Mouse (Mus musculus) granulocyte monocyte progenitor cell, adult 5-6 weeks (primary cell): Measurements from ENCODE around the gene Defb5. TPM values are rescaled to one million over a fixed set of nuclear protein-coding genes. Genes with fewer than 3 reads are reported as not detected.
"Not testable (repeated sequence)": the region's sequence is repeated elsewhere in the genome, so short reads cannot be mapped to it uniquely, and the experiment has no call there.

Experiments
- ATAC-seq: replicated peaks from 2 replicates; pipeline ENCODE4 v1.8.0; 2016; ENCODE audit warnings: mild to moderate bottlenecking, moderate TSS enrichment, inconsistent platforms; ENCODE audit not compliant: poor library complexity, severe bottlenecking
- total RNA-seq, 2 experiments: library from RNA; stranded (forward) in 1 of 2; stranded (reverse) in 1 of 2; fragments of 200-712, 200-1000 nt in 1 of 2; fragments of >200 nt in 1 of 2; fragmentation: Nextera tagmentation in 1 of 2; gene quantifications; 2 replicates each; pipeline ENCODE4 v1.2.3; 2014 to 2017

Defb5 gene
- total RNA-seq (2014; fragmentation: Nextera tagmentation) (not detected in 2 replicates), total RNA-seq (2017) (not detected in 2 replicates)

DNA sequence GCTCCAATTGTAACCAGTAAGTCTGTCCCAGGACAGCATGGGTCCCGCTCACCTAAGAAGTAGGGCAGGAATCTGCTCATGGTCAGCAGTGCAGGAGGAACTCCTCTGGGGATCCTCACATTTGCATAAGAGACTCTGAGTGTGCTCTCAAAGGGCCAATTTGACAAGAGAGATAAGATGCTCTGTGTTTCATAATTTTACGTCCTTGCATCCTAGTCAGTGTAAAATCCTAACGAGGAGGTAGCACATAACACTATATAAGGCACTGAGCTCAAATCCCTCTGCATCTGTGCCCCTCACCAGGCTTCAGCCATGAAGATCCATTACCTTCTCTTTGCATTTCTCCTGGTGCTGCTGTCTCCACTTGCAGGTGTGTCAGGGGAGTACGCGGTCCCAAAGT, at the start of gene Defb5:
Gene Defb5, plus strand, starts transcription at position 301 of the 400 bp plus-strand sequence.
- no peak for ATAC-seq

GRCm38 (mm10) chr8:19225161-19225560, 22.2 kb upstream of the Defb5 start, which contains the start of gene Defb6:
Defb6 (plus strand) TSS chr8:19225478.
- no peak for ATAC-seq

- ATAC-seq = no peak
These were observed 9.3 kb upstream of the Defb5 start for GRCm38 (mm10) chr8:19238101-19238500.

- ATAC-seq = no peak
These were observed 7.8 kb upstream of the Defb5 start, which contains the start of gene Defb46 for GRCm38 (mm10) chr8:19239616-19240015. Defb46 (plus strand) TSS chr8:19239916.

- no peak for ATAC-seq
These were observed 10.8 kb downstream of the Defb5 start for GRCm38 (mm10) chr8:19258136-19258535.

- no peak for ATAC-seq
These were observed 12.3 kb downstream of the Defb5 start for GRCm38 (mm10) chr8:19259667-19260066.

GRCm38 (mm10) chr8:19293060-19293459, 45.7 kb downstream of the Defb5 start, which contains the start of gene Defb3:
Defb3 (plus strand) TSS chr8:19293360.
- ATAC-seq = not testable (repeated sequence)

DNA sequence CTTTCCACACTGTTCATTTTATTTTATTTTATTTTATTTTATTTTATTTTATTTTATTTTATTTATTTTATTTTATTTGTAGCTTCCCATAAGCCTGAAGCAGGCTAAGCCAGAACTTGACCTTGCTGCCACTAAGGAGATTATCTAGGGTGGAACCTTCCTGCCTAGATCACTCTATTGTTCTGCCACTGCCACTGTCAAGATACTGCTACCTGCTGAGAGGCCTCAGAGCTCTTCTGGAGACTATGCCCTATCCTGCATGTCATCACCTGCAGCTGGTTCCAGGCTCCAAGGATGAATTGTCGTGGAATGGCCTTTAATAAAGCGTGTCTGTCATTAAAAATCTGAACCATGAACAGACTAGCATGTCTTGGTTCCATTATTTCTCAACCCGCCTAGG, 51.0 kb downstream of the Defb5 start:
- ATAC-seq = not testable (repeated sequence)

Other genes with a start within 250 kb of the Defb5 start
- not detected in 2 replicates for gene Defb38, start 221.0 kb upstream of the Defb5 start, total RNA-seq (2014; fragmentation: Nextera tagmentation)
- not detected in 2 replicates for gene Defb38, start 221.0 kb upstream of the Defb5 start, total RNA-seq (2017)
- not detected in 2 replicates for gene Defb39, start 182.8 kb upstream of the Defb5 start, total RNA-seq (2014; fragmentation: Nextera tagmentation)
- not detected in 2 replicates for gene Defb39, start 182.8 kb upstream of the Defb5 start, total RNA-seq (2017)
- gene Defb12, start 132.7 kb upstream of the Defb5 start, total RNA-seq (2014; fragmentation: Nextera tagmentation) = not detected in 2 replicates
- gene Defb12, start 132.7 kb upstream of the Defb5 start, total RNA-seq (2017) = not detected in 2 replicates
- gene Defb34, start 123.8 kb upstream of the Defb5 start, total RNA-seq (2014; fragmentation: Nextera tagmentation) = not detected in 2 replicates
- not detected in 2 replicates for gene Defb34, start 123.8 kb upstream of the Defb5 start, total RNA-seq (2017)
- not detected in 2 replicates for gene Gm45826, start 106.8 kb upstream of the Defb5 start, total RNA-seq (2014; fragmentation: Nextera tagmentation)
- not detected in 2 replicates for gene Gm45826, start 106.8 kb upstream of the Defb5 start, total RNA-seq (2017)
- not detected in 2 replicates for gene Defb14, start 53.2 kb upstream of the Defb5 start, total RNA-seq (2014; fragmentation: Nextera tagmentation)
- gene Defb14, start 53.2 kb upstream of the Defb5 start, total RNA-seq (2017) = not detected in 2 replicates
- not detected in 2 replicates for gene Defb4, start 48.9 kb upstream of the Defb5 start, total RNA-seq (2014; fragmentation: Nextera tagmentation)
- not detected in 2 replicates for gene Defb4, start 48.9 kb upstream of the Defb5 start, total RNA-seq (2017)
- gene Defb6, start 22.1 kb upstream of the Defb5 start, total RNA-seq (2014; fragmentation: Nextera tagmentation) = not detected in 2 replicates
- not detected in 2 replicates for gene Defb6, start 22.1 kb upstream of the Defb5 start, total RNA-seq (2017)
- not detected in 2 replicates for gene Defb46, start 7.7 kb upstream of the Defb5 start, total RNA-seq (2014; fragmentation: Nextera tagmentation)
- gene Defb46, start 7.7 kb upstream of the Defb5 start, total RNA-seq (2017) = not detected in 2 replicates
- gene Defb3, start 45.8 kb downstream of the Defb5 start, total RNA-seq (2014; fragmentation: Nextera tagmentation) = not detected in 2 replicates
- not detected in 2 replicates for gene Defb3, start 45.8 kb downstream of the Defb5 start, total RNA-seq (2017)
- not detected in 2 replicates for gene Defb8, start 200.0 kb downstream of the Defb5 start, total RNA-seq (2014; fragmentation: Nextera tagmentation)
- gene Defb8, start 200.0 kb downstream of the Defb5 start, total RNA-seq (2017) = not detected in 2 replicates
- gene Defb7, start 247.5 kb downstream of the Defb5 start, total RNA-seq (2014; fragmentation: Nextera tagmentation) = not detected in 2 replicates
- gene Defb7, start 247.5 kb downstream of the Defb5 start, total RNA-seq (2017) = not detected in 2 replicates